Mouse (Mus musculus): Measurements from ENCODE around the gene Rptor.

Gene Rptor

GRCm38 (mm10) chr11:119602763-119603526 is at the start of gene Rptor:
Gene Rptor (plus strand): TSS chr11:119602905.
- DNase-seq (ENCODE audit: low spot score in 2 of 2): peak; percentile 96 to 98

DNA sequence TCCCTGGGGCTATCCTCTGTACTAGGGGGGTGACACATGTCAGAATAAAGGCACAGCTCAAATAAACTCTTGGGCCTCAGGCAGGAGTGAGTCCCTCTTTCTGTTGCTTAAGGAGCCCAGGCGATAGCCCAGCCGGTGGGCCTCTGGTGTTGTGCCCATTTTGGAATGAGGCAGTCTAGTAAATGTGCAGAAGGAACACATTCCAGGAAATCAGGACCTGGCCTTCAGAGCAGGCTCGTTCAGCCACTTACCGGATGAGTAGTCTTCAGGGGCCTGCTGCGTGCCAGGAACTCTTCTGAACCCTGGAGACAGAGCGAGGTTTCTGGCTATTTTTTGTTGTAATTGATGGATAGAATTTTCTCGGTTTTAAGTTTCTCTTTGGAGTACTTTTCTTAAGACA is 48.0 kb upstream of the Rptor start:
- DNase-seq (ENCODE audit: low spot score in 2 of 2): no peak

GRCm38 (mm10) chr11:119555170-119555569 is 47.5 kb upstream of the Rptor start:
- DNase-seq (ENCODE audit: low spot score in 2 of 2): no peak

DNA sequence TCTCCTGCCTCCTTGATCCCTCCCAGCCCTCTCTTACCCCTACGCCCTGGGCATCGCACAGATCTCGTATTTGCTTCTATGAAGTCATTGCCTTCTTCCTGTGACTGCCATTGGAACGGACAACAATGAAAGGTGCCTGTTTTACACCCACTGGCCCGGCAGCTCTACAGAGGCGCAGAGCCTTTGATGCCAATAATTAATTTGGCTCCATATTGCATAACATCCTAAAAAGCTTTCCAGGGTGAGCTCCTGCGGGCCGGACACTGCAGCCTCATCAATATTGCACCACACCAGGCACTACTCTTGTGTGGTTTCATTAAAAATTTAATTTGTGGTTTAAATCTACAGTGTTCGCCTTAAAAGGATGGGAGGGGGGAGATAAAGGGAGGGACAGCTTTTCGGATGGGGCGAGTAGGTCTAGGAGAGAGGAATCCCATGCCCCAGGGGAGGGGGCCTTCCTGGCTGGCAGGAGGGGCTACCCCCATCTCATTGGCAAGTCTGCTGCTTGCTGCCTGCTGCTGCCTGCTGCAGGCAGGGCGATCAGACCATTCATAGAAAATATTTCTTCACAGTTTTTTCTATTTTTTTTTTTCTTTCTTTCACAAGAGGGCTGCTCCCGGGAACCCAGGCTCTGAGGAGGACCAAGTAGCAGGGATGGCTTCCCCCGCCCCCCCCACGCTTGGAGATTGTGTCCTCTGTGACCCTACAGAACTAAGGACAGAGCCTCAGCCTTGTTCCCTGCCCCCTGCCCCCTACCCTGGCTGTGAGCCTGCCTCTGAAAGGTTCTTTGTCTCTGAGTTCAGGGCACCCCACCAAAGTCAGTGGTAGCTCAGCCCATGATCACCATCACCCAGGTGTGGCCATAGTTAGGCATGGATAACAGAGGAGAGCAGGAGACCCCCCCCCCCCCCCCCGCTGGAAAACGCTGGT is 44.5 kb upstream of the Rptor start:
- DNase-seq (ENCODE audit: low spot score in 2 of 2): no peak

GRCm38 (mm10) chr11:119558870-119559610 is 43.7 kb upstream of the Rptor start:
- no peak for DNase-seq (ENCODE audit: low spot score in 2 of 2)

DNA sequence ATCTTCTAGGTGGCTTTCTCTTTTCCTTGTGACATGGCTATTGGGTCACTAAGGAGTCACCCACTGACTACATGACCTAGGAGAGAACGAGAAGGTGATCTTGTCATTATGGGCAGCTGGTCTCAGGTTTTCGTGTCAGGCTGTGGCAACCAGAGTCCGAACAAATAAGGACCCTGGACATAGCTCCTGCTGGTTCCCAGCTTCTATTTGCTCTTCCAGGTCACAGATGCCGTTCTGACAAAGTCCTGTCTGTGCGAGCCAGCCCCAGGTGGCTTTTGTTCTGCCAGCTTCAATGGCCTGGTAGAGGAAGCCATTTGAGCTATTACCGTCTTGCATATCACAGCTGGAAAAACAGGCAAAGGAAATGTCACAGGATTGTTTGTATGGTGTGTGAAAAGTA is 40.4 kb upstream of the Rptor start:
- DNase-seq (ENCODE audit: low spot score in 2 of 2): no peak

DNA sequence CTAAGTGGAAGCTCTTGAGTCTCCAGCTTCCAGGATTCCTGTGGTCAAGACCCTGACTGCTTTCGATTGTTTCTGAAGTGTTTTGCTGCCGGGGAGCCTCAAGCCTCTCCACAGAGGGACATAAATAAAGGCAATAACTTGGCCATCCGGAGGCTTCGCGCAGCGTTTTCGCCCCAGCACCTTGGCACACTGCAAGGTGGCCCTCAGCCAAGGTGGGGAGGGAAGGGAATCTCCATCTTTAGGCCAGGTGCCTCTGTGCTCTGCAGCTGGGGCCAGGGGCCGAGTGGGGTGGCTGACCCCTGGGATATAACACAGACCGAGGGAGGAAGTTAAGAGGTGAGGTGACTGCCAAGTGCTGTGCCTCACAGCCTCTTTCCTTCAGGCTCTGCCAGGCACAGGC is 39.5 kb upstream of the Rptor start:
- no peak for DNase-seq (ENCODE audit: low spot score in 2 of 2)

GRCm38 (mm10) chr11:119564383-119564782 is 38.3 kb upstream of the Rptor start:
- no peak for DNase-seq (ENCODE audit: low spot score in 2 of 2)

- DNase-seq (ENCODE audit: low spot score in 2 of 2): no peak
Observed at GRCm38 (mm10) chr11:119565021-119565420, 37.7 kb upstream of the Rptor start.

GRCm38 (mm10) chr11:119565684-119566083 is 37.0 kb upstream of the Rptor start:
- DNase-seq (ENCODE audit: low spot score in 2 of 2): no peak

GRCm38 (mm10) chr11:119566188-119566587 is 36.5 kb upstream of the Rptor start:
- no peak for DNase-seq (ENCODE audit: low spot score in 2 of 2)

GRCm38 (mm10) chr11:119572316-119573010 is 30.2 kb upstream of the Rptor start:
- DNase-seq (ENCODE audit: low spot score in 2 of 2): no peak

GRCm38 (mm10) chr11:119576855-119577254 is 25.9 kb upstream of the Rptor start:
- DNase-seq (ENCODE audit: low spot score in 2 of 2): no peak

DNA sequence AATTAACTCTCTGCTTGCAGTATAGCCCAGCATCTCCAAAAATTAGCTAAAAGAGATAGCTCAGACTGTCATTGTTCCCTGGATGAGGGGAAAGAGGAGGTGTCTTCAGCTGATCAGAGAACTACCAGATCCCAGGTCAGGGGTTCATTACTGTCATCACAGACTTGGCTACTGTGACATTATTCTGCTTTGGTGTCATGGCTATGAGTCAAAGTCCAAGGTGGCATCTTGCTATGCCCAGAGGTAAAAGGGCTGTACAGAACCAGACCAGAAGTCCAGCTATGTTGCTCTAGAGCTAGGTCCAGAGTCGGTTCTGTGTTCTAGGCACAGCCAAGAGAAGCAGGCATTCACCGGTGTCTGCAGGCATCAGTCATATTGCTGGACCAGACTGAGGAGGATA is 25.0 kb upstream of the Rptor start:
- DNase-seq (ENCODE audit: low spot score in 2 of 2): no peak

GRCm38 (mm10) chr11:119586511-119586910 is 16.2 kb upstream of the Rptor start:
- no peak for DNase-seq (ENCODE audit: low spot score in 2 of 2)

DNA sequence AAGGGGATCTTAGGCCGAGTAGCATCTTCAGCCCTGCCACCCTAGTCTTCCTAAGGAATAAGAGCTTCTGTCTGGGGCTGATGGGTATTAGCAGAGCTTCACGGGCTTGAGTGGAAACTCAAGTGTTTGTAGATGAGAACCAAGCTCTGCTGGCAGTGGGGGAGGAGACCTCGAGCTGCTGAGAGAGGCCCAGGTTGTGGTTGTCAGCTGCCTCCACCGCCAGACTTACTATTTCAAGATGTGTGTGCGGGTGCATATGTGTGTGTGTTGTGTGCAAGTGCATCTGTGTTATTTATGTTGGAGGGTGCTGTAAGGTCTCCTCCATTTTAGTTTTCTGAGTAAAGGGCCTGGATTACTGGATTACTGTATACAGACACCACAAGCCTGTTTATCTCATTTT is 15.6 kb upstream of the Rptor start:
- DNase-seq (ENCODE audit: low spot score in 2 of 2): no peak

DNA sequence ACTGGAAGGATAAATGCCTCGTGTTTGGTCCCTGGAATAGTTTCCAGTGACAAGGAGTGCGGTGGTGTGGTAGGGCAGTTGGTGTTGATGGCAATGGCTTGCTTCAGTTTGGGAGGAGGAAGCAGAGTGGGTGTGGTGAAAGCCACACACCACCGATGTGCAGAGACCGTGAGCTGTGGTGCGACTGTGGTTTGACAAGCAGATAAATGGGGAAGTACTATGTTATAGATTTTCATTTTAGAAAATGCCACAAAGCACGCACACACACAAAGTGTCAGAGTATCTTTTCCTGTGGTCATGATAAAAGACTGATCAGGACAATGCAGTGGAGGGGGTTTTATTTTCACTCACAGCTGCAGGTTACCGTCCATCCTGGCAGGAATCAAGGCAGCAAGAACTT is 13.5 kb upstream of the Rptor start:
- no peak for DNase-seq (ENCODE audit: low spot score in 2 of 2)

GRCm38 (mm10) chr11:119593966-119594365 is 8.7 kb upstream of the Rptor start:
- no peak for DNase-seq (ENCODE audit: low spot score in 2 of 2)

- DNase-seq (ENCODE audit: low spot score in 2 of 2): no peak
Observed at GRCm38 (mm10) chr11:119598856-119599255, 3.8 kb upstream of the Rptor start.

DNA sequence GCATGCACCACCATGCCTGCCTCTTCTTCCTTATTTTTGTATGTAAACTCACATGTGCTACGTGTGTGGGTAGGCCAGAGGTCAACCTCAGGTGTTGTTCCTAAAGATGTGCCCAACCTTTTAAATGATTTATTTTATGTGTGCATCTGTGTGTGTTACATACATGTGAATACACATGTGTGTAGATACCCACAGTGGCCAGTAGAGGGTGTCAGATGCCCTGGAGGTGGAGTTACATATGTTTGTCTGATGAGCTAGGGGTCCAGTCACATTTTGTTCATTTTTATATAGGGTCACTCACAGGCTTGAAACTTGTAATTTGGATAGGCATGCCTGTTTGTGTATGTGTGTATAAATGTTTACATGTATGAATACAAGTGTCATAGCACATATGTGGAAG is 2.4 kb upstream of the Rptor start:
- no peak for DNase-seq (ENCODE audit: low spot score in 2 of 2)

DNA sequence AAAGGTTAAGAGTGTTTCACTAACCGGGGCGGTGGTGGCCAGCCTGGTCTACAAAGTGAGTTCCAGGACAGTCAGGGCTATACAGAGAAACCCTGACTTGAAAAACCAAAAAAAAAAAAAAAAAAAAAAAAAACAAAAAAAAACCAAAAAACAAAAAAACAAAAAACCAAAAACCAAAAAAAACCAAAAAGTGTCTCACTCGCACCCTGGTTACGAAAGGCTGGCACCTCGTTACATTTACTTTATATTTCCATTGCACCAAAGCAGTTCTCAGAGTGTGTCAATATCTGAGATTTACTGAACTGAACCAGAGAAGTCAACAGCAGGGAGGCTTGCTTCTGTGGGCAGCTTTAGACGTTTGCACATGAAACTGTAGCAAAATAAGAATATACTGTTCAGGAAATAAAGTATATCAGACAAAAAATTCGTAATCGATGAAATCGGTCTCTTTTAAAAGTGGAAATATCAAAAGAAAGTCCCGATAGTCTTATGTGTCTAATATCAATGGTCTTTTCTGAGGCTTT is 466 bp upstream of the Rptor start:
- no peak for DNase-seq (ENCODE audit: low spot score in 2 of 2)

Data from frontal cortex, postnatal 14 days (tissue).